Mouse (Mus musculus) CD4-positive helper T cell, adult 2 months (primary cell): ENCODE results near the gene Kiss1.
A peak's percentile ranks its signal among the peaks of the same experiment; 100 is the strongest.
"Not testable (repeated sequence)": the region's sequence is repeated elsewhere in the genome, so short reads cannot be mapped to it uniquely, and the experiment has no call there.

Experiments
- DNase-seq: peaks from one replicate; pipeline ENCODE4 v3.0.0-alpha.2; 2012; ENCODE audit warnings: low read depth, missing footprints, low spot score

Gene Kiss1

DNA sequence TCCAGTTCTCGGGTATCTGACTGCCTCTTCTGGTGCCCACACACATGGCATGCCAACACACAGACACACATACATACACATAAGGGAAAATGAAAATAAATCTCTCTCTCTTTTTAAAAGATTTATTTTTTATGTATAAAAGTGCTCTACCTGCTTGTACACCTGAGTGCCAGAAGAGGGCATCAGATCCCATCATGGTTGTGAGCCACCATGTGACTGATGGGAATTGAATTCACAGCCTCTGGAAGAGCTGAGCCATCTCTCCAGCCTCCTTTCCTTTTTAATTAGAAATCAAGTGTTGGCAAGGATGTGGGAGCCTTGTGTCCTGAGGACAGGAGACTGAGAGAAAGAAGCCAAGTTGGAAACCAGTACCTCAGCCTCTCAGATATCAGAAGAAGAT, 4.5 kb upstream of the Kiss1 start:
- DNase-seq: no peak

DNA sequence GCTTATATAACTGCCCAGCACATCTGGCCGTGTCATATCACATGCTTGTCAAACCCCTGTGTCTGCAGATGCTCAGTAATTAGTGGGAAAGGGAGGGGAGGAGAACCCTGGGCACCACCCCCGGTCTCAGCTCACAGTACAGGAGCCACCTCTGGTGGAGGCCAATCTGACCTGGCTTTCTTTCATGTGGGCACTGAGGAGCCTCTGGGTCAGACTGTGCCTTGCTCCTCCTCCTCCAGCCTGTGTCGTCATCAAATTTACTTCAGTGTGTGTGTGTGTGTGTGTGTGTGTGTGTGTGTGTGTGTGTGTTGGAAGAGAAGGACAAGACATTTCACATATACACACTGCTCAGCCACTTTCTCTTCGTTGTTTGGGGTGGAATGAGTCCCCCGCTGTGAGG, 1.7 kb downstream of the Kiss1 start:
- DNase-seq: no peak

DNA sequence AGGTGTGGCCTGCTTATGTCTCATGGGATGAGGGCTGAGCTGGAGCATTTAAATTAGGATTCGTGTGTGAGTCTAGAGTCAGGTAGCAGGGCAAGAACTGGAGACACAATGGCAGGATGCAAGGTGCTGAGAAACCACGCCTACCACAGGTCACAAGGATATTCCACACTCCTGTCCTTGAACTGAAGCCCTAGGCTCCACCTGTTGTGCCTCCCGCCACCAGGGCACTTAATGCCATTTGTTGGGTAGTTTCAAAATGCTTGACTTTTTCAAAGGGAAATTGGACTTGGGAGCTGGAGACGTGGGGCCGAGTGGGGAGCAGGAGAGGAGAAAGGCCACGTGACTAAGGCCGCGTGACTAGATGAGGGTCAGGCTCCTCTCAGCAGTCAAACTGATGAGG, 4.3 kb downstream of the Kiss1 start:
- DNase-seq: no peak

DNA sequence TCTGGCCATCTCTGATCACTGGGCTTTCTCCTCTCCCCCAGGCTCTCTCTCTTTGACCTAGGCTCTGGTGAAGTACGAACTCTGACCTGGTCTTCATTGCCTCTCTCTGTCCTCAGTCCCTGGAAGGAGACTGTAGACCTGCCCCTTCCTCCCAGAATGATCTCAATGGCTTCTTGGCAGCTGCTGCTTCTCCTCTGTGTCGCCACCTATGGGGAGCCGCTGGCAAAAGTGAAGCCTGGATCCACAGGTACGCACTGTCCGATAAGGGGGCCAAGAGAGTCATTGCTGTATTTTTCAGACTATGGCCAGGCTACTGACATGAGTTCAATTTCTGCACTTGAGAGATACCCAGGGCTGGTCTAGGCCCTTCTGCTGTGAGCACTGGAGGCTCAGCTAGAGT, 5.4 kb downstream of the Kiss1 start:
- DNase-seq: no peak

DNA sequence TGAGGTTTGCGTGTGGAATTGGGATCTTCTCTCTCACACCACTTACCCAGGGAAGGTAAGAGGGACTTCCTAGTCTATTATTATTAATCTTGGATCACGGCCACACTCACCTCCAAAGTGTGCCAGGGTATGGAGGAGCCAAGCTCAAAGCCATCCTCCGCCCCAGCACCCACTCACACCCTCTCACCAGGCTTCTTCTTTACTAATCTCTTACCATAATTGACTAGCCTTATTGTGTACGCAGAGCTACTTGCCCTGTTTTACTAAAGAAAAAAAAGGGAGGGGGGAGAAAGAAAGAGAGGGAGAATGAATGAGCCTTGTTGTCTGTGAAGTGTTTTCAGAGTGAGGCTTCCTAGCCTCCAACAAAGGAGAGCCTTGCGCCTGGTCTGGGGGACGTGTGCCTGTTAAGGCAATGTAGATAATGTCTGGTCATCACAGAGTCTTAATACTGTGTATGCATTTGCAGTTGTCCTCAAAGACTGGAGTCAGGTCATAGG, 6.7 kb downstream of the Kiss1 start:
- no peak for DNase-seq

DNA sequence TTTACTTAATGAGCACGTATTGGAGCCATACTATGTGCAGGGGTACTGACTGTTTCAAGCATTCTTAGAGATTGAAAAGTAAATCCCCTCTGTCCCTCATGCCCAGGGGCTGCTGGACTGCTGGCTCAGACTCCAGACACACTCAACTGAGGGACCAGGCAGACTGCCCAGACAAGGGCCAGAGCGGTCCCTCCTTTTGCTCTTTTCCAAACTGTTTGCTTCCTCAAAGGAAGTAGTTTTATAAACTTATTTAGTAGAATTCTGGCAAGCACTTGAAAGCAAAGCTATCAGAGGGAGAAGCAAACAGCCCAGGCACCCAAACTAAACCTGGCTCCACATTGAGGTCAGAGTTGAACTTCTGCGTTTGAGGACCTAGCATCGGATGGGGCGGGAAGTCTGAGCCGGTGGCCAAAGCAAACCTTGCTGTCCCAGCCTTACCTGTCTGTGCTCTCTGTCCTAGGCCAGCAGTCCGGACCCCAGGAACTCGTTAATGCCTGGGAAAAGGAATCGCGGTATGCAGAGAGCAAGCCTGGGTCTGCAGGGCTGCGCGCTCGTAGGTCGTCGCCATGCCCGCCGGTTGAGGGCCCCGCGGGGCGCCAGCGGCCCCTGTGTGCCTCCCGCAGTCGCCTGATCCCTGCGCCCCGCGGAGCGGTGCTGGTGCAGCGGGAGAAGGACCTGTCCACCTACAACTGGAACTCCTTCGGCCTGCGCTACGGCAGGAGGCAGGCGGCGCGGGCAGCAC, 7.4 kb downstream of the Kiss1 start:
- DNase-seq: no peak

DNA sequence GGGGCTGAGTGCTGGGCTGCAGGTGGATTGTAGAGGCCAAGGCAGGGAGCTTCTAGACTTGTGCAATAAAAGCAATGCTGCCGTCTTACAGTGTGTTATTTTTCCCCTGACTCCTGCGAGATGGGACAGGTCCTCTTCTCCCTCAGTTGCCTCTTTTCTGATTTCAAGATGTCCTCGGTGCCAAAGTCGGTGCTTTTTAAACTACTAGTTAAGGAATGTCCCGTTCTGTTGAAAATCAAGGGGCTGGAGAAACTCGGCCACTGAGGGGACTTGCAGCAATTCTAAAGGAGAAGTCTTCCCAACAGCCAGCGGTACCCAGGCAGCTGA, 7.9 kb downstream of the Kiss1 start:
- no peak for DNase-seq

DNA sequence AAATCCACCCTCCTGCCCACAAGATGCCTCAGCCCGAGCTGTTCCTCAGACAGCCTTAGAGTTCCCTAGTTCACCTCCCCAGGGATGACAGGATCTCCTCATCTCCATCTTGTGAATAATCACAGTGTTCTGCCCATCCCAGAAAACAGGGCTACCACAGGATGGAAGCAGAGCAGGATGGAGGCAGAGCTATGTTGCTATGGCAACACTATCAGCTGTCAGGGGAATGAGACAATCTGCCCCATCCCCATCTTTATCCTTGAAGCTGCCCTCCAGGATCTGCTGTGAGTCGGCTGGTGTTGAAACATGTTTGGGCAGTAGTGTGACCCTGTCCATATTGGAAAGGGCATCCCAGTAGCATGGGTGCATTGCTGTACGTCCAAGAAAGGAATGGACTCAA, 9.5 kb downstream of the Kiss1 start:
- DNase-seq: no peak

DNA sequence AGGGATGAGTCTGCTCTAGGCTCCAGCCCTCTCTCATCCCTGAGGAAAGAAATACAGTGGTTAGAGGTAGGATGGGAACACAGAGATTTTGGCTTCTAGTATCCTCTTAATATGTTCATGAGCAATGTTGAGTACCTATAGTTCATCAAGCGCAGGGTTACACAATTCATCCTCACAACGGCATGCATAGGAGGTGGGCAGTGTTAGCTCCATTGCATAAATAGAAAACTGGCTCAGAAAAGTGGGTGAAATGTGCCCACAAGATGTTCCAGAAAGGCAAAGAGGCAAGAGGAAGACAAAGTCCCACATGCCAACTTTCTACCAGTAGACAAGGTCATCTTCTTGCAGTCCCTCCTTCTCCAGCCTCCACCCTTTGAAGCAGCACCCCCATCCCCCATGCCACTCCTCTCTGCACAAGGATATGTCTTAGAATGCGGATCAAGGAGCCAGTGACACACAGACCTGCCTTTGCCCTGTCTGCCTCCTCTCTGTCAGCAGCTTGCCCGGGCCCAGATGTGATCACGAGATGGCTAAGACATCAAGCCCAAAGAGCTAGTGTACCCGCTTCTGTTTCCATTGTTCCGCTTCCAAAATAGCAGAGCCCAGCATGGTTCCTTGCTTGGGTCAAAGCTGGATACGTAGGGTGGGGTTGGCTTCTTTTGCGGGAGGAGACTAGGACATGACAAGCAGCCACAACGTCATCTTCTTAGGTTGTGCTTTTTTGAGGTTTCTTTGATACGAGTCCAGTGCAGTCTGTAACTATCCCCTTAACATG, 11.2 kb downstream of the Kiss1 start:
- no peak for DNase-seq

DNA sequence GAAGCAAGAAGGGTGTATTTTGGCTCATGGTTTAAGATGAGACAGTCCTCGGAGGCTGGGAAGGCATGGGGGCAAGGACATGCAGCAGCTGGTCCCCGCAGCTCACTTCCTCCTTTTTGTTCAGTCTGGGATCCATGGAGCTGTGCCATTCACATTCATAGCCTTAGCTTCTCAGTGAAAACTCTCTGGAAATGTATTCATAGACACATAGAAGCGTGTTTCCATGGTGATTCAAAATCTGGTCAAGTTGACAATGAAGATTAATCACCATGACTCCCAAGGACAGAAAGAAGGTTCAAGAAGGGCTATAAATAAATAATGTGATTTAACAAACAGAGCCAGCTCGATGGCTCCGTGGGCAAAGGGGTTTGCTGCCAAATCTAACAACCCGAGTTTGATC, 12.3 kb downstream of the Kiss1 start:
- no peak for DNase-seq

DNA sequence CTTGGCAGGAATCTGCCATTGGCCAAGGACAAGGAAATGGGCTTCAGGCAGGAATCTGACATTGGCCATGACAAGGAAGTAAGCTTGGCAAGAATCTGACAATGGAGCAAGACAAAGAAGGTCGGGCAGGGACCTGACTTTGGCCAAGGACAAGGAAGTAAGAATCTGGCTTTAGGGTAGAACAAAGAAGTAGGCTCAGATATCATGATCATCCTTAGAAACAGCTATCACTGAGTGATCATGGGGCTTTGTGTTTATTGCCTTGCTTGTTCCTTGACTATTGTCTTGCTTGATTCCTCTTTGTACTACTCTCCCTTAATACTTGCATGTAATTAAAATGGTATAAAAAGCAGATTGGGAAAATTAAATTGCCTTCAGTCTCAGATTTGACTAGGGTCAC, 18.7 kb downstream of the Kiss1 start:
- DNase-seq: not testable (repeated sequence)

DNA sequence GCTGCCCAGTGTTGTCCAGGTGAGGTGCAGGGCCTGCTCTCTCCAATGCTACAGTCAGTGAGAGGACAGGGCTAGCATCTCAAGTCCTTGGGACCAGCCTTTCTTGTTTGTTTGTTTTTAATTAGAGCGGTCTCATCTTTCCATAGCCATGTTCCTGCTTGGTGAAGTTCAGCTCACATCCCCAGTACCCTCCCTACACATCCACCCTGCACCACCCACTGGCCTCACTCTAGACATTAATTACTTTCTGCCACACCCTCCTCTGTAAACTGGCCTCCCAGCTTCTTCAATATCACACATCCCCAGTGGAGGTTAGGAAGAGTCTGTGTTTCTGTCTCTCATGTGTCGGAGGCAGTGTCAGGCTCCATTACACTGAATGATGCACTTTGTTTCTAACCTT, 22.7 kb downstream of the Kiss1 start:
- DNase-seq: no peak

DNA sequence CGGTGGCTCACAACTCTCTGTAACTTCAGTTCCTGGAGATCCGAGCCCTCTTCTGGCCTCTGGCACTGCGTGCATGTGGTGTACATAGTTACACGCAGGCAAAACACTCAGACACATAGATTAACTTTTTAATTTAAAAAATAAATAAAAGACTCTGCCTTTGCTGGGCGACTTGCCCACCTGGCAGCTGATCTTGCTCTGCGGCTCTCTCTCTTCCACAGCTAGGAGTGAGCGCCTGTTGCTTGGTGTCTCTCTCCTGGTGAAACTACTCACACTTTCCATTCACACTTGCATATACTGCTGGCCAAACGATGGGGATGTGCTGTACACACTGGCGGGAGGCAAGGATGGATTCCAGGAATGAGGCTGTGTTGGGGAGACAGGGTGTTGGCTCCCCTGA, 24.9 kb downstream of the Kiss1 start:
- DNase-seq: no peak

DNA sequence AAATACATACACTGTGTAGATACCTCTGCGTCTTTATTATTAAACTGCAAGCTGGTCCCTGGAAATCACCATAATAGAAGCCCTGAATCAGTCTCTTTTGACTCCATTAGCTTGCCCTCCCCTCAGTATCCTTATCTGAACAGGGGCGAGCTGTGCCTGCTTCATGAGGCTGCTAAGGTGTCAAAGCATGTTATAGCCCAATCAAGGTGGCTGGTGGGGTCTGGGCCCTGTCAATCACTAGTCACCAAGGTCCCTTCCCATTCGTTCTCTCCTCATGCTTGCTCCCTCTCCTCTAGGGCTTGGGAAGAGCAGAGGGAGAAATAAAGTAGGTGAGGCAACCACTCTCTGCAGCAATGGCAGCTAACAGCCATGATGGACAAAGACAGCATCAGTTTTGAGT, 25.6 kb downstream of the Kiss1 start:
- no peak for DNase-seq

DNA sequence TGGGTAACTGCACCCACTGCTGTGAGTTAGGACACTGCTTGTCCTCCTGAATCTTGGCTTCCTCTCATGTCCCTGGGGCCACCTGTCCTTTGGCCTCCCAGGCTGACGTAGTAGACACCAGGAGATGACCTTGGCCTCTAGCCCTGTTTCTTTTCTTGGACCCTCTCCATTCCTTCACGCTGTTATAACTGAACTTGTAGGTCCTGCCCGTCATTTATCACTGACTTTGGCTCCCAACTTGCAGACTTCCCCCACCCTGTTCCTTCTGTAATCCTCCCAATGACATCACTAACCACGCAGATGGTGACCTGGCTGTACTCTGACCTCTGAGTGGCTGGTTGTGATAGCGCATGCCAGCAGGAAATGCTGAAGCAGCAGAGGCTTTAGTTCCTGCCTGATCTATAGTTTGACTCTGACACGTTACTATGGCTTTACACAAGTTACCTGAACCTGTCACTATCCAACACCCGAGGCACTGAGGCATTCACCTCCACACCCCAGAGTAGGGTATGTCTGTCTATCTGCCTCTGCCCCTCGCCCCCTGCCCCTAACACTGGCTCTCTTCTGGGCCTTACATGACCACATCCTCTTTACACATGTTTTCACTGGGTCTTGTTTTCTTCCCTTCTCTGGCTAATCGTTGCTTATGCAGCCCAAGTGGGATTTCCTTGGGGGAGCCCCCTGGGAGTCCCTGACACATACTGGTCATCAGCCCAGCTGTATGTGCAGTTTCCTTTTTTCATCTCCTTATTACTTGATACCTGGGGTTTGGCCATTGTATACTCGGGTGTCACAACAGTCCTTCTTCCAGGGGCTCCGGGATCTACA, 26.2 kb downstream of the Kiss1 start:
- no peak for DNase-seq

DNA sequence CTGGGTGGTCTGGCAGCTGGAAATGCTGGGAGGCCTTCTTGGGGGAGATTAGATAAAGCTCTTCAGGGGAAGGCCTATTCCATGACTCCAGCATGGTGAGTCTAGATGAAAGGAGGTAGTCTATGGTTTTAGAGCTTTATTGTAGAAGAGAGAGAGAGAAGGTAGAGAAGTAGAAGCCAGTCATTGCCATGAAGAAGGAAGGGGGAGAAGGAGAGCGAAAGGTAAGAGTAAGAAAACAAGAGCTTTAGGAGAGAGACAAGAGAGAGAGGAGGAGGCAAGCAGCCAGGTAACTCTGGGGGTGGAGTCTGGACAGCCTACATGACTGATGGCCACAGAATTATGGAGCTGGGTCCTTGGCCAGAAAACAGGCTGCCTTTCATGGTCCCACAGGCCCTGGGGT, 28.5 kb downstream of the Kiss1 start, which contains the start of gene Ren1:
Ren1 (plus strand) TSS at position 301 of the 400 bp plus-strand sequence.
- no peak for DNase-seq

DNA sequence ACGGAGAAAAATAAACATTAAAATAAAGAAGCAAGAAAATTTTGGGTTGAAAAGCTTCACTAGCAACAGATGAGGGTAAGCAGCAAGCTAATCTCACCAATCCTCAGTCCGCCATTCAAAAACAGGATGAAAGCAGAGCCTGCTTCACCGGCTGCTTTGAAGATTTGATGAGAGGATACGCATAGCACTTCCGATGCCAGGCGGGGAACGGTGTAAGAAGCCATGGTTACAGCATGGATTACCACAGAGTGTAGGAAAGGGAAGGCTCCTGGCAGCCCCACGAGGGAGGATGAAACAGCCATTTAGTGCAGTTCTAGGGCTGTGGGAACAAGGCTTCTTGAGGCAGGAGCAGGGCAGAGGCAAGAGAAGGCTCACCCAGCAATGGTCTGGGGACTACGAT, 30.1 kb downstream of the Kiss1 start:
- no peak for DNase-seq

DNA sequence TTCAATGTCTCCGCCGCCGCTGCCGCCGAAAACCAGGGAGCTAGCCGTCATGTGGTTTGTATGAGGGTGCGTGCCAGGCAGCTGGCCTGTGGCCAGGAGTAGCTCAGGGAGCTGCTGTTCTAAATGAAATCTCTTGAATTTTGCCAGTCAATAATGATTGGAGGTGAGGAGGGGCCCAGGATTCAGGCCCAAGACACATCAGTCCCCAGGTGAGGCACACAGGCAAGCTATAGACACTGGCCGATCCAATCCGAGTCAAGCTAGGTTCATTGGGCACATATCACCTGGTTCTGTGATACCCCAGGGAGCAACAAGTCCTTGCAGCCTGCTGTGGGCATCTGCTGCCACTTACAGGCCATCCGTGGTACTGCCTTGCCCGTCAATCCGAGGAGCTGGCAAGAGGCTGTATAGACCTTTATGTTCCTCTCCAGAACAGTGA, 31.7 kb downstream of the Kiss1 start:
- DNase-seq: peak; percentile 41

DNA sequence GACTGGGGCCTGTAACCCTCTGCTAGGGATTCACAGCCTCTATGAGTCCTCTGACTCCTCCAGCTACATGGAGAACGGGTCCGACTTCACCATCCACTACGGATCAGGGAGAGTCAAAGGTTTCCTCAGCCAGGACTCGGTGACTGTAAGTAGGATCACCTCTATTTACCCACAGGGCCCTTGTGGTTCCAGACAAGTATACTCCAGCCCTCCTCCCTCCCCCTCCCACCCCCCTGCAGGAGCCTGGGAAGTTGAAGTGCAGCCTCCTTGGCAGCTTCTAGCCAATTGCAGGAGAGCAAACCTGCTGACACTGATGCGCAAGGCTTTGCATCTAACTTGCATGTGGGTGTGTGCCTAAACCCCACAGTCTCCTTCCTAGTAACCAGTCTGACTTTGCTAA, 33.8 kb downstream of the Kiss1 start:
- DNase-seq: no peak

DNA sequence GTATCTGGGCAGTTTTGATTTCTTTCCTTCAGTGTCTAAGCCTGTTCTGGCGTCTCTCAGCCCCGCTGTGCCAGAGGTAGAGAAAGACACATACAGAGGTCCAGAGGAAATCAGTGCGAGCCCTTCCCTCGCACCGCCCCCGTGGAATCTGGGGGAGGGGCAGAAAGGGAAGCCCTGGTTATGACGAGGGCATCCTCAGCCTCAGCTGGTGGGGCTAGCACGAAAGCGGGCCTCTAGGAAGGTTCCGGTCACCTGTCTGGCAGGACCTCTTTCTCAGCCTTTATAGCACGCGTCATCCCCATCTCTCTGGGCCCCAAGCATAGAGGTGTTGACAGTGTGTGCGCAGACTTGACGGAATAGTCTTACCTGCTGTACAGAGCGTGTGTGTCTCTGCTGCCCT, 34.2 kb downstream of the Kiss1 start:
- DNase-seq: no peak

DNA sequence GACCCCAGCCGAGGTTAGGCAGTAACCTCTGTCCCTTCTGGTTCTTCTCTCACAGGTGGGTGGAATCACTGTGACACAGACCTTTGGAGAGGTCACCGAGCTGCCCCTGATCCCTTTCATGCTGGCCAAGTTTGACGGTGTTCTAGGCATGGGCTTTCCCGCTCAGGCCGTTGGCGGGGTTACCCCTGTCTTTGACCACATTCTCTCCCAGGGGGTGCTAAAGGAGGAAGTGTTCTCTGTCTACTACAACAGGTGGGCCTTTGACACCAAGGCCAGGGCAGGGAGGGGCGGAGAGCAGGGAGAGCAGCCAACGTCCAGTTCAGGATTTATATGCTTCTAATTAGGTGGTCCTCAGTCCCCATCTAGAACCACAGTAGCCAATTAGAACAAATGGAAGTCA, 34.7 kb downstream of the Kiss1 start:
- no peak for DNase-seq

DNA sequence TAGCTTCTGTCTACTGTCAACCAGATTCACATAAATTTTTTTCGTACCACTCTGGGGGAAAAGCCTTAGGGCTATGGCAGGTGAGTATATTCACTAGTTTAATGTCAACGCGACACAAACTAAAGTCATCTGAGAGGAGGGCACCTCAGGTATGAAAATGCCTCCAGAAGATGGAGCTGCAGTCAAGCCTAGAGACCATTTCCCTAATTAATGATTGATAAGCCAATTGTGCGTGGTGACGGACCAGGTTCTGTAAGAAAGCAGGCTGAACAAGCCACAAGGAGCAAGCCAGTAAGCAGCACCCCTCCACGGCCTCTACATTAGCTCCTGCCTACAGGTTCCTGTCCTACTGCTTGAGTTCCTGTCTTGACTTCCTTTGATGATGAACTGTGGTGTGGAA, 39.3 kb downstream of the Kiss1 start:
- no peak for DNase-seq
